Mouse (Mus musculus): Measurements from ENCODE around the gene Moap1.
A peak's percentile ranks its signal among the peaks of the same experiment; 100 is the strongest.

Gene Moap1

DNA sequence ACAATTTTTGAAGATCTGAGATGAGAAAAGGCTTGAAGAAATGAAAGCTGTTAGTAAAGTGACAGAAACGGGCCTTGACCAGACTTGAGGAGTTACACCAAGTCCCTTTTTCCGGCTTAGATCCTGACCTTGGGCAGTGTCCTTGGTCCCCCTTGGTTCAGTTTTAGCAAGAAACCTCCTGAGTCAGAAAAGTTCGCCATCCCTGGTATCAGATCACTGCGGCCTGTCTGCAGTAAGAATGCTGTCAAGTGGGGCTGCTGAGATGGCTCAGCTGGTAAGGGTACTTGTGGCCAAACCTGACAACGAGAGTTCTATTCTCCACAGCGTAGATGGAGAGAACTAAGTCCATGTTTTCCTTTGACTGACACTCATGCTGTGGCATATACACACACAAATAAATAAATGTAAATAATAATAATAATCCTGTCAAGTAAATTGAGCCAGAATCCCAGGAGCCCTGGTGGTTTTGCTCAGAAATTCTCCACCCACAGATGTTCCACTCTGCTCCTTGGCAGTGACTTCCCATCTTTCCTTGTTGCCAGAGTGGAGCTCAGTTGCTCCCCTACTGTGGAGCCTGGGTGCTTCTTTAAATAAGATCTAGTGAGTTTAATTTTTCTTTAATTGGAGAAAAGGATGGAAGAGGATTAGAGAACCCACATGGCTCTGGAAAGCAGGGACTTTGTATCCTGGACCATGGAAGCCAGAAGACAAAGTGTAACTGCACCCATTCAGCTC lies 37.4 kb downstream of the Moap1 start:
- DNase-seq (ENCODE audit: extremely low spot score): no peak

DNA sequence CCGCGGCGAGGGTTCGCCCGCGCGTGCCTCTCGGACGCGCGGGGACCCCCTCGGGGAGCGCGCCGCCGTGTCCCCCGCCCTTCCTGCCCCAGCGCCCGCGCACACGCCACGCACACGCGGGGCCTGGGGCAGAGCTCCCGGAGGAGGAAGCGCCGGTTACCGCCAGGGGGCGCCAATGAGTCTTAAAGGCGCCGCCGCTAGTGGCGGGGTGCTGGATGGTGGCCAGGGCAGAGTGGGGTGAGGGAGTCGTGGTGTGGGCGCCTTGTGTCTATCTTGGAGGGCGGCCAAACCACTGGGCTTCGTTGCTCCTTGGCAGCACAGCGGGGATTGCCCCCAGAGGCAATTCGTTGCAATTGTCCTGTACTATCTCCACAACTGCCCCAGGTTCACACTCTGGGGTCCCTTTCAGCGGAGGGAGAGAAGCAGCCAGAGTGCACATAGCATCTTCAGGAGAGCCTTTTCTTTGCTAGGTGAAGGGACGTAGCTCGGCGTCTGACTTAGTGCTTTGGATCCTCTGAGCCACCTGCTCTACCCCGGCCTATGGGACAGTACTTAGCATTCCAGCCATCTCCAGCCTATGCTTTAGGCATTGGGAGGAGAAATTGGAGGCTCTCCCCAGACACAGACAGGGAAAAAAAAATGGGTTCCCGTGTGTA lies 38.1 kb downstream of the Moap1 start:
- DNase-seq (ENCODE audit: extremely low spot score): peak; percentile 75

DNA sequence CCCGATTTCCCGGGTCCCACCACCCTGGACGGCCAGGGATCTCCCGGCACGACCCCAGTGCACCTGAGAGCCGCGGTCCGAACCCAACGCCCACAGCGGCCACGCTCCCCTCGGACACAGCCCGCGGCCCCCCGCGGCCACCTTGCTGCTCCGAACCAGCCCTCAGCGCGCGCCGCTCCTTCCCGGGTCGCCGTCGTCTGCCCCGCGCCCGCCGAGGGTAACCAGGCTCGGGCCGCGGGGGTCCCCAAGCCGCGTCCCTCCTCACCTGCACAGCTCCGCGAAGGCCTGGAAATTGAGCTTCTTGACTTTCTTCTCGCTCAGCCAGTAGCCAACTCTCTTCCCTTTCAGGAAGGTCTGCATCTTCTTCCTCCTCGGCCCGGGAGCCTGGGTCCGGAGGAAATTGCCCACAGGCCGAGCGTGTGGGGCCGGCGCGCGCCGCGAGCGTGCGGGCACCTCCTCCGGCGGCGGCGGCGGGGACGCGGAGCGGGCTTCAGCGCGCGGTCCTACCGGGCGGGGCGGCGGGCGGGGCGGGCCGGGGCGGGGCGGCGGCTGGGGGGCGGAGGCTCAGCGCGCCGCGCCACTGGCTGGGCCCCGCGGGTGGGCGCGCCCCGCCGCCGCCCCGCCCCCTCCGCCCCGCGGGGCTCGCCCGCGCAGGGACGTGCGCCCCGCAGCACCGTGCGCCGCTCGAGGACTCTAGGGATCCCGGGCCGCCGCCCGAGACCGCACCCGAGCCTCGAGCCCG lies 38.8 kb downstream of the Moap1 start, which contains the start of gene Itpk1:
Gene Itpk1, minus strand, starts transcription at position 474 of the 742 bp plus-strand sequence.
- DNase-seq (ENCODE audit: extremely low spot score): peak; percentile 68

DNA sequence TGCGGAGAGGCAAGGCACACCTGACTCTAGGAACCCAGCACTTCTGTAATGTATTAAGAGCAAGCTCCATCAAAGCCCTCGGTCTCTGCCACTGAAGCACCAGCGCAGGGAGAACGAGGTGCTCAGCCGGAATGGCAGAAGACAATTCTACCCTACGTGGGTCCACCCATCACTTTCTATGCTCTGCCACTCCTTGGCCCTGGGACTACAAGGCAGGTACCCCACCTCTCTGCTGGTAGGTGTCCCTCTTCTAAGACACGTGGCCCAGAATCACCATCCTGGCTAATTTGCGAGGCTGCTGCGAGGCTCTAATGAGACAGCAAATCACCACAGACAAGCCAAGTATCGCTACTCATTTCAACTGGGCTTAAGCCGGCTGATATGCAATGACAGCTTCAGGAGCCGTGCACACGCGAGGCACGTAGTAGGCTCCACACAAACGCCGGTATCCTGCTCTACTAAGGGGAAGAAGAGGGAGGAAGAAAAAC lies 39.5 kb downstream of the Moap1 start:
- DNase-seq (ENCODE audit: extremely low spot score): no peak

DNA sequence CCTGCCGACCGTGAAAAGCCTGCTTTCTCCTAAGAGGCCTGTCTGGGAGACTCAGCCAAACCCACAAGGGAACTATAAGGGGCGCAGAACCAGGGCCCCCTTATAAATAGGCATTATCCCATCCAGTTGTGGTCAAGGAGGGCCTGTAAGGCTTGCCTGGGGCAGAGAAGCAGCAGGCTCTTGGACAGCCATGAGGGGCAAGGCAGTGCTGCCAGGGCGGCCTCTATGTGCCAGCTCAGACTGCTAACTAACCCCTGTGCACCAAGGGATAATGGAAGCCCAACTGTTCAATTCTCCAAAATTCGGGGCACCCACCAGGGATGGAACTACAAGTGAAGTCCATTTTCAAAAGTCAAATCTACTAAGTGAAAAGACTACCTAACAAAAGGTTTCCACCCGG lies 40.0 kb downstream of the Moap1 start:
- DNase-seq (ENCODE audit: extremely low spot score): no peak

DNA sequence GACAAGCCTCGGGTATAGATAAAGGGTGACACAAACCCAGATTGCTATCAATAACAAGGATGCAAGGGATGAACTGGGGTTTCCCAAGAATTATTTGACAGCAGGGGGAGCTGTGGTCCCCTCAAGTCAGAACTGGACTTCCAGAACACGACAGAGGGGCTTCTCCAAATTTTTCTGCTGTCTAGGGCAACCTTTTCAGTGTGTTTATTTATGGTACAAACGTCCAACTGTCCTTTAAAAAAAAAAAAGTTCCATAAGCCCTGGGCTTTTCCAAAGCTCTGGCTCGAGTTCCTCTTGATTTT lies 40.4 kb downstream of the Moap1 start:
- DNase-seq (ENCODE audit: extremely low spot score): no peak

DNA sequence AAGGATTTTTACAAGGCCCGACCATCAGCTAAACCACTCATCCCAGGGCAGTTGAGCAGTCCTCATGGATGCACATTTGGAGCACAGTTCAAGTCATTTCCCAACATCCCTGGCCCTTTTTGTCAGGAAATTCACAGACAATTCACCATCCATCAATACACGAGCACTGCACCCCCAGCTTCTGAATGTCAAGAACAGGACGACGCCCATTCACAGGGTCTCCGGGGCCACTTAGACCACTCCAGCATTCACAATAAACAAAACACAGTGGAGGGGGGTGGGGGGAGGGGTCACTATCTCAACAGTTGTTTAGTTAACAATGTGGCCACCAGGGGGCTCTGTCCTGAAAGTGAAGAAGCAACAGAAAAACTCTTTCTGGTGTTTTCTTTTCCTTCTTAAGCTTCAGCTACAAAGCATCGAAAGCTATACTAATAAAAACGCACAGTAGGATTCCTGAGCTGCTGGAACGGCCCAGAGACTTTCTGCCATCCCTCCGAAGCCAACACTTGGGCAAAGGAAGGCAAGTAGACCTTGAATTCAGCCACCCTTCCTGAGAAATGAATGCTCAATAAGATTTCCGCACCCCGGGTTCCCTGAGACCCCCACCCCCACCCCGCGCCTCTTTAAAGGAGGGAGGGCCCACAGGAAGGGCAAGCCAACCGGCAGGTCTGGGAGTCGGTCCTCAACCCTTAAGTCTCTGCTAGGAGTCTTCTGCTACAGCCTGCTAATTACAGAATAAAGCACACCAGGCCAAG lies 40.9 kb downstream of the Moap1 start:
- DNase-seq (ENCODE audit: extremely low spot score): peak; percentile 79

DNA sequence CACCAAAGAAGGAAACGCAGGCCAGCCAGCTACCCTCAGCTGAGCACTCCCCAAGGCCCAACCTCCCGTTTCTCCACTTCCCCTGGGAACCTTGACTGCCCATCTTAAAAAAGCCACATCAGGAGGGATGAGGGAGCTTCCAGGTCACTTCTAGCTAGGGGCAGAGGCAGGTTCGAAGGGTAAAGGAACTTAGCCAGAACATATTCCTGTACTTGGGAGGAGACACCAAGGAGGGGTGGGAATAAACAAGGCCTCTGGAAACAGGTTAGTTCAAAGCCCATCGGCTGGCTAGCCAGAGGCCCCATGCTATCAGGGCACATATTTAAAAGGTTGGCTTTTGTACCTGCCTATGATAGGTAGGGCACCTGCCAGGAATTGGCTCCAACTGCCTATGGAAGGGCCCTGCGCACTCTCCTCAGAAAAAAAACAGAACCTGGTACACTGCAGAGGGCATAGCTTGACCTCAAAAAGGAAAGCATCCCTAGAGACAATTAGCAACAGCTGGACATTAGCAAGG lies 41.7 kb downstream of the Moap1 start:
- no peak for DNase-seq (ENCODE audit: extremely low spot score)

DNA sequence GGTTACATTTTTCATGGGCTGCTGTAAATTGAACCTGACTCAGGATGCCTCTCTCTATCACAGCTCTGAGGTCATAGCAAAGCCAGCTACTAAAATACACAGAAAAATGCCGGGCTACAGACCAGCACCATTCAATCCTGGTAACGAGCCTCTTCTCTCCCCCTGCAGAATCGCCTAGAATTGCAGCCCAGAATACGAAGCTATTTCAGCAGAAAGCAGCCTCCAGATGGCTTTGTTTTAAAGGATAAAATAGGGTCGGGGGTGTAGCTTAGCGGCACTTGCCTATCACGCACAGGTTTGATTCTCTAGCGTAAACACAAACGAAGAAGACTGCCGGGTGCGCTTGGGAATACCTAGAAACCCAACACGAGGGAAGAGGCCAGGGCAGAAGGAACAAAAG lies 43.0 kb downstream of the Moap1 start:
- DNase-seq (ENCODE audit: extremely low spot score): no peak

DNA sequence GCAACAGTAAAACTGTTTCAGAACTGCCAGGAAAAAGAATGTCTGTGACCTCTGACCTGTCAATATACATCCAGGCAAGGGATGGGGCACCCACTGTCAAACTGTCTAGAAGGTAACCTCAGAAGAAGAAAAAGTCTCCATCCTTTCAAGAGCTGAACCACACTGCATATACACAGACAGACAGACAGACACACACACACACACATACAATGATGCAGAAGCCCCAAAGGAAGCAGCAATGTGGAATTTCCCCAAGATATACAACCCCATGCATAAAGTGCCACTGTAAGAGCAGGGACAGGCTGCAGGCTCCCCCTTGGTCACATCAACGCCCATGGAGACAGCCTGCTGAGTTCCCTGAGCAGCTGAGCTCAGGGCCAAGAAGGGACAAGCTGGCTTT lies 44.3 kb downstream of the Moap1 start:
- DNase-seq (ENCODE audit: extremely low spot score): no peak

DNA sequence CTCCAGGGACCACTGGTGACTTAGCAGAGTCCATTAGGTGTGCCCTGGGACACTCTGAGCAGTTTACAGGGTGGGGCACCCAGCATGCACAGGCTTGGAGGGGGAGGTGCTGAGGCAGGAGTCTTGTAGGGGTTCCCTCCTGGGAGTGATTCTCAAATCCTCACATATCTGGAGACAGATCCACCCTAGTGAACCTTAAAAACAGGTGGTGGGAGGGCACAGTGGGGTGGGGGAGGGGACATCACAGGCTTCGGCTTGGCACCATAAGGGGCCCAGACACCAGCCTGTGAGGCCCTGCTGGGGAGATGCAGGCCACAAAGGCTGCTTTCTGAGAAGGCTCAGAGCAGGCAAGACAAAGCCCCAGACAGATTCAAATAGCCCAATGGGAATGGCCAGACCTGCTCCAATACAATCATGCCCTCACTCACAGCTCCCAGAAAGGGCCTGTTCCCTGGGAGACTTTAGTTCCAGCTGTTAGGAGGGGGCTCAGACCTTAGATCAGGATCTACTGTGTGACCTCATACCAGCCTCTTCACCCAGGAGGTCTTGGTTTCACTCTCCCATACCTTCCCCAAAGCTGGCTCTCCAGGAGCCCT lies 45.3 kb downstream of the Moap1 start:
- DNase-seq (ENCODE audit: extremely low spot score): no peak

DNA sequence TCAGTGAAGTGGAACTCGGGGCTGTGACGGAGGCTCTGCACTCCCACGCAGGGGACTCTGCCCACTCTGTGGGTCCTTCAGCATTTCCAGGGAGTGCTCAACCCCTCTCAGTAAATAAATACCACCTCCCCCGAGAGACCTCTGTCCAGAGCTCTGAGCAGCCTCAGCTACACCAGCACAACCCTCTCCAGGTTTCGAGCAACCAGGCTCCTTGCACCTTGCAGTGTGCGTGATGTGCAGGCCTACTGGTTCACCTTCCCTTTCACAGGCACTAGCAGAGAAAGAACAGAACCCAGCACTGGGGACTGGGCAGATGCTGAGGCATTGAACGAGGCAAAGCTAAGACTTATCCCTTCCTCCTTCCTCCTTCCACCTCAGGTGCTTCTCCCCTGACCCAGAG lies 46.1 kb downstream of the Moap1 start:
- DNase-seq (ENCODE audit: extremely low spot score): no peak

DNA sequence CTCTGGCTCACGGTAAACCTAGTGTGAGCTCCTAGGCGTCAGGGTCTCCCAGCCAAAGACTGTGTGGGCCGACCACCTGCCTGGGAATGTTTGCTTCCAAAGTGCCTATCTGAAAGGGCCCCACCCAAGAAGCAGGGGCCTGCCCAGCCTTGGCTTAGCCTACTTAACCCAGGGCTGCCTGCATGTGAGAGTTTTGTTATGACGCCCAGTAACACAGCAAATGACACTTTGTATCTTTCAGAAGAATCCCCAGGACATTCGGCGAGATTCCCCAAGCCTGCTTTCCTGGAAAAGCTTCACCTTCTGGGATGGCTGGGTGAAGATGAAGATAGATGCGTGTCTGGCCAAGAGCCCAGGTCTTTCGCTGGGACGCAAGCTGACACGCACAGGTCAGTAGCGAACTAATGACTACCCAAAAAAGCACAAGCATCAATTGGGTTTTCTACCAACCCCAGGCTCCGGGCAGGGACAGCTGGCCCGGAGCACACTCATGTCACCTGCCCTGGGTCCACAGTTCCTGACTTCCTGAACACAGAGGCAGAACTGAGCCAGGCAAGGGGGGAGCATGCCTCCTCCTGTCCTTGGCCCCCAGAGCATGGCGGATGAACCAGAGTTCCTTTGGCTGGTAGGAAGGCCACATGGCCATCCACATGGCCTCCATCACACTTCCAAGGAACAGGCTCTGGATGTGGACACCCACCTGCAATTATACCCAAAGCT lies 46.7 kb downstream of the Moap1 start:
- no peak for DNase-seq (ENCODE audit: extremely low spot score)

DNA sequence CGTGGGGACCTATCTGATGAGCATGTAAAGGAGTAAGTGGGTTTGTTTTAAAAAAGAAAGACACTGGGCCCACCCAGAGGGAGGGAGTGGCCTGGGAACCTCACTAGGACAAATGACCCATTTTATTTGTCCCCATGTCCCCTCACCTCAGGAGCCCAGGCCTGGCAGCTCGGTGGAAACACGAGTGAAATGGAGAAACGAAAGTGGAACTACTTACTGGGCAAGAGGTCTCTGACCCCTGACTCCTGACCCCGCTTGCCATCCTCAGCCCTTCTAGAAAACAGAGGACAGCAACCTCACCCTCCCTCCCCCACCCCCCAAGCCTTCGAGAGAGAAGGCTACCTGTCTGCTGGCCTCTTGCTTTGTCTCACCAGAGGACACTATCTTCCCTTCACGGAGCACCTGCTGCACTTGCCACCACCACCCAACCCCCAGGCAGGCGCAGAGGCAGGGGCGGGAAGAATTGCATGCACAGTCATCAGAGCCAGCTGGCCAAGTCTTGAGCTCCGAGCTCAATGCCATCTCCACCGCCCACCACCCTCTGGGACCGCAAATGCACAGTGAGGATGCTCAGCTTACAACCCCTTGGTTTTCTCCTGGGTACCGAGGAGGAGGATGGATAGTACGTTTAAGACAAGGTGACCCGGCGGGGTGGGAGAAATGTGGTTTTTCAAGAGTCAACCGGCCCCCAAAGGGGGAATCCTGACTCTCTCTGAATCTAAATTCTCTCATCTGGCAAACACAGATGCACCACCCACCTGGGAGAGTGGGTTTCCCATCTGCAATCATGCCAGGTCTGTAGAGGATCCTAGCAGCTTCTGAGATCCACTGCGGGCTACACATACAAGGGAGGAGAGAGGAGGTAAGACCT lies 47.9 kb downstream of the Moap1 start:
- no peak for DNase-seq (ENCODE audit: extremely low spot score)

All from embryo, embryonic 9.5 days (tissue).